Mouse (Mus musculus): ENCODE data around the gene Fndc3b. TPM values are rescaled to one million over a fixed set of nuclear protein-coding genes. Genes with fewer than 3 reads are reported as not detected.

Gene Fndc3b
- polyA plus RNA-seq, 1 experiment from 2014 or later = 14.0 TPM

DNA sequence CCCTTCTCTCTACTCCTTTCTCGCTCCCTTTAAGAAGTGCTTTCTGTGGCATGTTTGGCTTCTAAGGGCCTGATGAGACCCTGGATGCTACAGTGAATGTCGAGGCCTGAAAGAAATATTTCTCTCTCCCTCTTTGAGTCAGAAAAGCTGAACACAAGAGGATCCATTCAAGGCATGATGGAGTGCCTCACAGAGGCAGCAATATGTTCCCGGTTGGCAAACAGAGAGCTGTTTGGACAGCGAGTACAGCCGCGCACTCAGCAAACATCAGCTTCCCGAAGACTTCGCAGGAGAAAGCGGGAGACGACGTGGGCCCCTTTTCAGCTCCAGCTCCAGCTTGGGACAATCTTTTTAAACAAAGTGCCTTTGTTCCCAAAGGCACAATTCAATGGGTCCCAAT lies 137.6 kb downstream of the Fndc3b start:
- no peak overlapping the region for H3K9ac ChIP-seq (ENCODE audit: low read depth, low read length)
- H3K4me2 ChIP-seq (ENCODE audit: low read depth, low read length) = no peak overlapping the region
- no peak overlapping the region for H3K4me3 ChIP-seq (ENCODE audit: low read length)
- no peaks in the 10 kb centered on the region for H3K36me3 ChIP-seq (ENCODE audit: control insufficient read depth, insufficient read depth, low read length)
- H3K27me3 ChIP-seq (replicated peaks; ENCODE audit: control insufficient read depth, insufficient read depth, low read length) = no peaks in the 10 kb centered on the region
- peaks cover 17% of the 10 kb centered on the region for H3K4me1 ChIP-seq (ENCODE audit: control insufficient read depth, insufficient read depth, low read length)
- H3K27ac ChIP-seq (ENCODE audit: low read length) = peak overlapping the region; percentile 42
- no peaks in the 10 kb centered on the region for H3K9me3 ChIP-seq (ENCODE audit: control insufficient read depth, low read length)
- 26% methylated on average over 11 of the region's 11 CpGs for WGBS
- ATAC-seq = peak; percentile 65; the same call in 1 of the 2 replicates

DNA sequence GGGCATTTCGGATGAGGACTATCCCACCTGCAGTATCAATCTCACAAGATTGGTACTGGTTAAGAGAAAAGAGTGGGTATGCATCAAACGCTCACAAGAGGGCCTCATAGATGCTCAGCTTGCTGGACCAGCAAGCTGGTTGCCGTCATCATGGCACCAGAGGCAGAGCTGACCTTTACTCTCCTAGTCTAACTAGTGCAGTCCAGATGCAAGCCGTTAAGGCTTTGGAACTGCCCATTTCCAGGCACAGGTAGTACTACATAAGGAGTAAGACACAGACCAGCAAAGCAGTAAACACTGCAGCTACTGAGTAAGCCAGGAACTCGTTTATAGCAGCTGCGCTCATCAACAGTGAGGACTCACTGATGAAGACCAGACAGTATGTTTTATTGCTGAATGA lies 138.8 kb downstream of the Fndc3b start:
- H3K4me2 ChIP-seq (ENCODE audit: low read depth, low read length) = no peak overlapping the region
- peaks cover 17% of the 10 kb centered on the region for H3K4me1 ChIP-seq (ENCODE audit: control insufficient read depth, insufficient read depth, low read length)
- no peaks in the 10 kb centered on the region for H3K9me3 ChIP-seq (ENCODE audit: control insufficient read depth, low read length)
- H3K27ac ChIP-seq (ENCODE audit: low read length) = no peak overlapping the region
- H3K4me3 ChIP-seq (ENCODE audit: low read length) = no peak overlapping the region
- H3K9ac ChIP-seq (ENCODE audit: low read depth, low read length) = no peak overlapping the region
- WGBS = 41% methylated on average over 6 of the region's 6 CpGs
- H3K36me3 ChIP-seq (ENCODE audit: control insufficient read depth, insufficient read depth, low read length) = no peaks in the 10 kb centered on the region
- no peaks in the 10 kb centered on the region for H3K27me3 ChIP-seq (replicated peaks; ENCODE audit: control insufficient read depth, insufficient read depth, low read length)
- ATAC-seq = peak; percentile 75

DNA sequence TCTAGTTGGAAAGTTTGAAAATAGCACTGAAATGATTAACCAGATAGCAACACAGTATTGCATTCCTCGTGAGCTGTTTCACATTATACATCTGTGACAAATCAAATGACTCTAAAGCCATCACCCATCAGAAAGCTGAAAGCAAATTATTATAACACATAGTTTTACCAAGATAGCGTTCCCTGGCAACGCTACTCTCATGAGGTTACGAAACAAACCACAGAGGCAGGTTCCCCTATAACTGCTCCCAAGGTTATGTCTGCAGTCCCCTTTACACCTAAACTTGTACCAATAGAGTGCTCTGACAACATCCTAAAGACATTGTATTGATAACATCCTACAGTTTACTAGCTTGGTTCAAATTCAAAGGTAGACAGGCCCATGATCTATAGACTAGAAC lies 145.8 kb downstream of the Fndc3b start:
- 64% methylated on average over 4 of the region's 4 CpGs for WGBS
- ATAC-seq = 0 out of 2 replicates have a peak, but pooled peaks have one; percentile 25

DNA sequence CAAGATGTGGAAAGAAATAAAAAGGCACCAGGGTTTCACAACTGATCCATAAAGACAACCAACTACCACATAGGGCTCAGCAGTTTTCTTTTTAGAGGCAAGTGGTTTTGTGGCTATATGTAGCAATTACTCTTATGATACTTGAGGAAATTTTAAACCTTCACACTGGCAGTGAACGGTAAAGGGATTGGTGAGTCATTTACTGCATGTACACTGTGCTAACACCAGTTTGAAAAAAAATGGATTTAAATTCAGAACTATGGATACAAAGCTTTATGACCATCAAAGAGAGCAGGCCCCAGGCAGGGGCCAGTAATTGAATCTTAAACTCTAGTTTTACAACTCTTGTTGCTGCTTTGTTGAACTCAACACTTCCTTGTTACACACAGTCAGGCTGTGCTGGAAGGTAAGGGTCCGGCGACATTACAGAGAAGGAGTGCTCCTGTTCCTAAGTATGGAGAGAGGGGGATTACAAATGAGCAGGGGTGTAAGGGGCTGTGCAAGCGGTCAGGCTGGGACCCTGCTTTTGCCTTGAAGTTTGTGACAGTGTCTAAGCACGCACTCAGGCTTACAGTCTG lies 148.0 kb downstream of the Fndc3b start:
- Histone ChIP-seq H3K27me3 (replicated peaks; ENCODE audit: control insufficient read depth, insufficient read depth, low read length) (no peaks in the 10 kb centered on the region), H3K36me3 (ENCODE audit: control insufficient read depth, insufficient read depth, low read length) (no peaks in the 10 kb centered on the region), H3K4me3 (ENCODE audit: low read length) (no peak overlapping the region), H3K27ac (ENCODE audit: low read length) (peak overlapping the region; percentile 48), H3K4me2 (ENCODE audit: low read depth, low read length) (no peak overlapping the region), H3K9me3 (ENCODE audit: control insufficient read depth, low read length) (no peaks in the 10 kb centered on the region), H3K4me1 (ENCODE audit: control insufficient read depth, insufficient read depth, low read length) (peaks cover 6% of the 10 kb centered on the region; the same call in 1 of the 2 replicates), H3K9ac (ENCODE audit: low read depth, low read length) (no peak overlapping the region)
- WGBS = 74% methylated on average over 5 of the region's 5 CpGs
- ATAC-seq = peak; percentile 82

More for the DNA sequence above, 145.8 kb downstream of the Fndc3b start:
- Histone ChIP-seq H3K27ac (ENCODE audit: low read length) (no peak overlapping the region), H3K4me2 (ENCODE audit: low read depth, low read length) (no peak overlapping the region), H3K9ac (ENCODE audit: low read depth, low read length) (no peak overlapping the region), H3K27me3 (replicated peaks; ENCODE audit: control insufficient read depth, insufficient read depth, low read length) (no peaks in the 10 kb centered on the region), H3K4me3 (ENCODE audit: low read length) (no peak overlapping the region), H3K36me3 (ENCODE audit: control insufficient read depth, insufficient read depth, low read length) (no peaks in the 10 kb centered on the region), H3K4me1 (ENCODE audit: control insufficient read depth, insufficient read depth, low read length) (0 out of 2 replicates have a peak, but pooled peaks cover 6% of the 10 kb centered on the region), H3K9me3 (ENCODE audit: control insufficient read depth, low read length) (no peaks in the 10 kb centered on the region)

DNA sequence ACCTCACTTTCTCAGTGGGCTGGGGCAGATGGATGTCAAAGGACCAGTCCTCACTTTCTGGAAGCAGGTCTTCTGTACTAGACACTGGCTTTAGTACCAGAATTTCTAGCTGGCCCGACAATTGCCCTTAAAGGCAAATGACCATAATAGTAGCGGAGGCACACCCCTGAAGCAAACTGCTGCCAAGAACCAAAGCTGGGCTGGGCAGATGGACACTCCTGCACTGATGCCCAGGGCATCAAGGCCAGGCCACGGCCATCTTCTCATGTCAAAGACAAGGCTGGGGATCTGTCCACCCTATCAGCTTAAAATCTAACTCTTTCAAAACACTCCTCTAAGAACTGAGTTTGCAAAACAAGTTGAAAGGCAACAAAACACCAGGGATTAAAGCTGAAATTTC lies 148.6 kb downstream of the Fndc3b start:
- no peaks in the 10 kb centered on the region for H3K36me3 ChIP-seq (ENCODE audit: control insufficient read depth, insufficient read depth, low read length)
- no peak overlapping the region for H3K4me2 ChIP-seq (ENCODE audit: low read depth, low read length)
- H3K4me3 ChIP-seq (ENCODE audit: low read length) = no peak overlapping the region
- no peaks in the 10 kb centered on the region for H3K27me3 ChIP-seq (replicated peaks; ENCODE audit: control insufficient read depth, insufficient read depth, low read length)
- H3K9ac ChIP-seq (ENCODE audit: low read depth, low read length) = no peak overlapping the region
- WGBS = 85% methylated on average over 3 of the region's 3 CpGs
- ATAC-seq = no peak
- H3K9me3 ChIP-seq (ENCODE audit: control insufficient read depth, low read length) = no peaks in the 10 kb centered on the region
- H3K27ac ChIP-seq (ENCODE audit: low read length) = no peak overlapping the region
- peaks cover 9% of the 10 kb centered on the region; the same call in 1 of the 2 replicates for H3K4me1 ChIP-seq (ENCODE audit: control insufficient read depth, insufficient read depth, low read length)

DNA sequence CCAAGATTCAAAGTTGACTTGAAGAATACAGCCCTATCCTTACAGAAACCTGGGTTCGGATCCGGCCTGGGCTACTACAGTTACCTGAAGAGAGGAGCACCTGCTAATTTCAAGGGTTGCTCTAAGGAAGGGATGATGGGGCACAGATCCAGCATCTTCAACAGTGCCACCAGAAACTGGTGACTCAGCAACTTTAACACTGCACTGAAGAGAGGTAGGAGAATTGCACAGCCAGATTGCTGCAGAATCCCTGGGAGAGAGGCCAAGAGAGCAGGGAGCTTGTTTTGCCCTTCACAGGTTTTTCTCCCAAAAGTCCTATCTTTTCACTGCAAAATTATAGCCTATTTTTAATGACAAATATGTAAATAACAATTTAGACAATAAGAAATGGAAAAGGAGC lies 149.2 kb downstream of the Fndc3b start:
- H3K4me1 ChIP-seq (ENCODE audit: control insufficient read depth, insufficient read depth, low read length) = peaks cover 12% of the 10 kb centered on the region; the same call in 1 of the 2 replicates
- no peak overlapping the region for H3K27ac ChIP-seq (ENCODE audit: low read length)
- H3K36me3 ChIP-seq (ENCODE audit: control insufficient read depth, insufficient read depth, low read length) = no peaks in the 10 kb centered on the region
- WGBS = 93% methylated on average over 2 of the region's 2 CpGs
- no peak overlapping the region for H3K4me2 ChIP-seq (ENCODE audit: low read depth, low read length)
- no peak overlapping the region for H3K4me3 ChIP-seq (ENCODE audit: low read length)
- no peak overlapping the region for H3K9ac ChIP-seq (ENCODE audit: low read depth, low read length)
- ATAC-seq = no peak
- no peaks in the 10 kb centered on the region for H3K9me3 ChIP-seq (ENCODE audit: control insufficient read depth, low read length)
- no peaks in the 10 kb centered on the region for H3K27me3 ChIP-seq (replicated peaks; ENCODE audit: control insufficient read depth, insufficient read depth, low read length)

DNA sequence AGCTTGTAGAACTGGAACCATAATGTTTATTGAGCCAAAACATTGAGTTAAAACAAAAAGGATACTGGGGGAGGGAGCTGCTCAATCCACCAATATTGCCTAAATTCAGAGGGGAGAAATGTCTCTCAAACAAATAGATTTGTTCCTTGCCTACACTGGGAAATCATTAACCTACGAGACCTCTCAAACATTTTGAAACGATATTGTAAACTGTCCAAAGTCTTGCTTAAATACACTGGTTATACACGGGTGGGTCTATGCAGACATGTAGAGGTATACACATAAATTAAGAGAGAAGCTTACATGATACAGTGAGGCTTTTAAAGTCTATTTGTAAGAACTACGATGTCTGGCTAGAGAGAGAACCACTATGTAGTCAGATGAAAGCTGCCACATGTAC lies 151.8 kb downstream of the Fndc3b start:
- no peak overlapping the region for H3K4me2 ChIP-seq (ENCODE audit: low read depth, low read length)
- no peak for ATAC-seq
- H3K4me1 ChIP-seq (ENCODE audit: control insufficient read depth, insufficient read depth, low read length) = peaks cover 12% of the 10 kb centered on the region; the same call in 1 of the 2 replicates
- no peak overlapping the region for H3K9ac ChIP-seq (ENCODE audit: low read depth, low read length)
- WGBS = 39% methylated on average over 4 of the region's 4 CpGs
- H3K27ac ChIP-seq (ENCODE audit: low read length) = no peak overlapping the region
- H3K9me3 ChIP-seq (ENCODE audit: control insufficient read depth, low read length) = no peaks in the 10 kb centered on the region
- no peak overlapping the region for H3K4me3 ChIP-seq (ENCODE audit: low read length)
- peaks cover 7% of the 10 kb centered on the region; the same call in 1 of the 2 replicates for H3K36me3 ChIP-seq (ENCODE audit: control insufficient read depth, insufficient read depth, low read length)
- H3K27me3 ChIP-seq (replicated peaks; ENCODE audit: control insufficient read depth, insufficient read depth, low read length) = no peaks in the 10 kb centered on the region

DNA sequence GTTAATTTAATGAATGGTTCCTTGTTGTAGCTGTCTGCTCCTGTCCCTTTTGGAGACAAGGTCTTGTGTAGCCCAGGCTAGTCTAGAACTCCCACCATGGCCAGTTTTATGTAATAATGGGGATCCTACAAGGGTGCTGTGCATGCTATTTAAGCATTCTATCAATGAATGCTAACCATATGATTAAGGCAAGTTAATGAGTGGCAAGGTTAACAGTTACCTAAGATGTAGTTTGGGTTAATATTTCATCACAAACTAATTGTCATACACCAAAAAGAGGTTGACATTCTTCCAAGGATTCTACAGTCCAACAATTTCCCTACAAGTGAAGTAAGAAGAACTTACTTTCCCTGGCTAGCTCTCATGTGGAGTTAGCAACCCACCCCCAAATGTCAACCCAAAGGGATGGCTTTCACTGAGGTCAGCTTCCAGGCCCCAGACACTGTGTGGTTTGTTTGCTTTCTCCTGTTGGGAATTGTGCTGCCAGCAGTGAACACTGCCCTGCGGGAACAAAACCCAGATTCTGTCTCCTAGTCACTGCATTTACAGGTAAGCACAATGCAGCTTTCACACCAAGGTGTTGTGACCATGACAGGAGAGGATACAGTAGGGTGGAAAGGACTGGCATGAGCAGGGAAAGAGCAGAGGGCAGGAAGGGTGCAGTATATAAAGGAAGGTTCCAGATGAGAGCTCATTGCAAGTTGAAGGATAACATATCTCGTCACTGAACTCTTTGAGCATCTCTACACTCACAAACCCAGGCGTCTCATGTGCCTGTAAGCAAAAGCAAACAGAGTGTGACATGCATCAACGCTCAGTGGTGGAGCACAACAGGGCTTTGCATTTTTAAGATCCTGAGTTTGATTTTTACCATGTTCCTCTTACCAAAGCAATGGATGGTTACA lies 153.8 kb downstream of the Fndc3b start:
- Histone ChIP-seq H3K27ac (ENCODE audit: low read length) (no peak overlapping the region), H3K9ac (ENCODE audit: low read depth, low read length) (no peak overlapping the region), H3K4me1 (ENCODE audit: control insufficient read depth, insufficient read depth, low read length) (peaks cover 6% of the 10 kb centered on the region; the same call in 1 of the 2 replicates), H3K4me2 (ENCODE audit: low read depth, low read length) (no peak overlapping the region), H3K27me3 (replicated peaks; ENCODE audit: control insufficient read depth, insufficient read depth, low read length) (no peaks in the 10 kb centered on the region), H3K36me3 (ENCODE audit: control insufficient read depth, insufficient read depth, low read length) (peaks cover 7% of the 10 kb centered on the region; the same call in 1 of the 2 replicates), H3K9me3 (ENCODE audit: control insufficient read depth, low read length) (no peaks in the 10 kb centered on the region), H3K4me3 (ENCODE audit: low read length) (no peak overlapping the region)
- WGBS = 72% methylated on average over 4 of the region's 4 CpGs
- ATAC-seq = no peak

DNA sequence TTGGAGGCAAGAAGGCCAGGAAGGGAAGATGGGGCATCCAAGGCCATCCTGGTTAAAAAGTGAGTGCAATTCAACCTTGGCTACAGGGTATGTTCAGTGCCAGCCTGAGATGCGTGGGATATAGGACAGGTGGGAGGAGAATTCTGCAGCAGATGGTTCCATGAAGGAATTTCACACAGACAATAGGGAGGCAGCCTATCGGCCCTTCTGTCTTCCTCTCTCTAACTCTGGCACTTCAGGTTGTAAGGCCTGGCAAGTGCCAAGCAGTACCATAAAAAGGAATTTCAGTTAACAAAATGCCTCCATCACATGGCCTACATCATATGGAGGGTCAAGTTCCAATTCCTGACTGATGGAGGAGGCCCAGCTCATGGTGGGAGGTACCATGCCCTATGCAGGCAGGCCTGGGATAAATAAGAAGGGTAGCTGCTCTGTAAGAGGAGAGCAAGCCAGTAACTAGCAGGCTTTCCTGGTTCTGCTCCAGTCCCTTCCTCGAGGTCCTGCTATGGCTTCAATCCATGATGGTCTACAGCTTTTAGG lies 155.6 kb downstream of the Fndc3b start:
- Histone ChIP-seq H3K4me3 (ENCODE audit: low read length) (no peak overlapping the region), H3K27me3 (replicated peaks; ENCODE audit: control insufficient read depth, insufficient read depth, low read length) (no peaks in the 10 kb centered on the region), H3K9me3 (ENCODE audit: control insufficient read depth, low read length) (no peaks in the 10 kb centered on the region), H3K36me3 (ENCODE audit: control insufficient read depth, insufficient read depth, low read length) (peaks cover 7% of the 10 kb centered on the region; the same call in 1 of the 2 replicates), H3K9ac (ENCODE audit: low read depth, low read length) (no peak overlapping the region), H3K4me2 (ENCODE audit: low read depth, low read length) (no peak overlapping the region), H3K4me1 (ENCODE audit: control insufficient read depth, insufficient read depth, low read length) (peaks cover 6% of the 10 kb centered on the region; the same call in 1 of the 2 replicates), H3K27ac (ENCODE audit: low read length) (no peak overlapping the region)
- WGBS = 90% methylated on average over 3 of the region's 3 CpGs
- no peak for ATAC-seq

Data from intestine, embryonic 16.5 days (tissue).